Mouse (Mus musculus): ENCODE results near the gene Mars2.

GRCm38 (mm10) chr1:55238496-55238895, 1.5 kb downstream of the Mars2 start:
- TF ChIP-seq POLR2A (IDR thresholded peaks at IDR 0.05; ENCODE audit: low read depth, low read length) (no peak), CTCF (IDR thresholded peaks at IDR 0.05; ENCODE audit: extremely low read depth, insufficient read depth, insufficient read length, insufficient replicate concordance) (no peak)
